Comparison of ENCODE assay signal across 11 mouse cellular contexts in the genomic region with DNA sequence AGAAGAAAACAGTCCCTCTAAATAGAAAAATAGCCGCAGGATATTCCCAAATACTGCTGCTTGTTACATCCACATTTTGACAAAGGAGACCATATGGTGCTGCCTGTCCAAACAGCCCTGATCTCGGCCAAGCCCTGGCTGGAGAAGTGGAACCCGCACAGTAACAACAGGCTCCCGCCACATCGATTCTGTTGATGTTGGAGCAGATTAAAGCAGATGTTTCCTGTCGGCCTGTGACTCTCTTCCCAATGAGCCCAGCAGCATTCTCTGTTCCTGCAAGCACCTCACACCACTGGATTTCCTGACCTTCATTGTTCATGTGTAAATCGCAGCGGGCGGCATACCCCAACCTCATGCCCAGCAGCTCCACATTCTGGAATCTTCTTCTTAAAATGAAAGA.
DNase-seq lines count a peak whose midpoint lies in the region; ATAC-seq and TF ChIP-seq lines count a peak whose summit lies in the region.
"Had no signal": no experiment of that assay in that cellular context is flagged by ENCODE, and none has a peak within 500 bp of the region (broad histone marks: within the 10 kb centered on the region; RNA-seq: fewer than 3 reads in every experiment).

No protein-coding gene starts in this region.

- H3K4me1 ChIP-seq in intestine, embryonic 16.5 days (ENCODE audit: control insufficient read depth, insufficient read depth, low read length) = no peaks in the 10 kb centered on the region
- H3K4me1 ChIP-seq in intestine, postnatal 0 days (replicated peaks; ENCODE audit: control insufficient read depth, insufficient read depth, low read length) = no peaks in the 10 kb centered on the region
- H3K4me1 ChIP-seq in heart, embryonic 13.5 days = peaks cover 35% of the 10 kb centered on the region
- no peaks in the 10 kb centered on the region for H3K4me1 ChIP-seq in kidney, postnatal 0 days (replicated peaks; ENCODE audit: insufficient read depth, low read length)
- peaks cover 5% of the 10 kb centered on the region; the same call in 1 of the 2 replicates for H3K4me1 ChIP-seq in stomach, embryonic 14.5 days (ENCODE audit: control insufficient read depth, insufficient read depth, low read length)

- H3K4me3 ChIP-seq in intestine, embryonic 16.5 days (ENCODE audit: low read length) = no peak overlapping the region
- H3K4me3 ChIP-seq in intestine, postnatal 0 days (ENCODE audit: low read depth, low read length) = no peak overlapping the region
- H3K4me3 ChIP-seq in heart, embryonic 13.5 days = no peak overlapping the region
- H3K4me3 ChIP-seq in kidney, postnatal 0 days (replicated peaks; ENCODE audit: low read depth, low read length) = no peak overlapping the region
- no peak overlapping the region for H3K4me3 ChIP-seq in stomach, embryonic 14.5 days (ENCODE audit: low read depth, low read length)
- H3K4me3 ChIP-seq: embryonic facial prominence, embryonic 13.5 days had no signal

- no peaks in the 10 kb centered on the region for H3K9me3 ChIP-seq in intestine, embryonic 16.5 days (ENCODE audit: control insufficient read depth, low read length)
- no peaks in the 10 kb centered on the region for H3K9me3 ChIP-seq in intestine, postnatal 0 days (ENCODE audit: control insufficient read depth)
- no peaks in the 10 kb centered on the region for H3K9me3 ChIP-seq in heart, embryonic 13.5 days
- H3K9me3 ChIP-seq in kidney, postnatal 0 days (replicated peaks; ENCODE audit: low read length) = no peaks in the 10 kb centered on the region
- no peaks in the 10 kb centered on the region for H3K9me3 ChIP-seq in stomach, embryonic 14.5 days (ENCODE audit: control insufficient read depth, low read depth, low read length)
- H3K9me3 ChIP-seq: embryonic facial prominence, embryonic 13.5 days had no signal

- H3K36me3 ChIP-seq in intestine, embryonic 16.5 days (ENCODE audit: control insufficient read depth, insufficient read depth, low read length) = no peaks in the 10 kb centered on the region
- H3K36me3 ChIP-seq in intestine, postnatal 0 days (ENCODE audit: control insufficient read depth, insufficient read depth) = no peaks in the 10 kb centered on the region
- no peaks in the 10 kb centered on the region for H3K36me3 ChIP-seq in heart, embryonic 13.5 days
- H3K36me3 ChIP-seq in kidney, postnatal 0 days (ENCODE audit: insufficient read depth, low read length) = no peaks in the 10 kb centered on the region
- no peaks in the 10 kb centered on the region for H3K36me3 ChIP-seq in stomach, embryonic 14.5 days (ENCODE audit: control insufficient read depth, insufficient read depth, low read length)
- H3K36me3 ChIP-seq: embryonic facial prominence, embryonic 13.5 days had no signal

- peak; percentile 79 for DNase-seq in kidney, postnatal 0 days (ENCODE audit: low spot score)
- no peak for DNase-seq in layer of hippocampus, adult 11-12 months (ENCODE audit: low spot score)
- DNase-seq in liver = no peak
- no peak for DNase-seq in spleen, postnatal 10 days (ENCODE audit: low spot score in 2 of 2)
- DNase-seq: adrenal gland, postnatal 36 days had no signal

- TF ChIP-seq CTCF in intestine, postnatal 0 days (IDR thresholded peaks at IDR 0.05; ENCODE audit: low read depth) = no peak
- no peak for TF ChIP-seq CTCF in kidney, postnatal 0 days (IDR thresholded peaks at IDR 0.05; ENCODE audit: low read depth)

- no peaks in the 10 kb centered on the region for H3K27me3 ChIP-seq in intestine, embryonic 16.5 days (replicated peaks; ENCODE audit: control insufficient read depth, insufficient read depth, low read length)
- H3K27me3 ChIP-seq in intestine, postnatal 0 days (replicated peaks; ENCODE audit: control insufficient read depth, insufficient read depth, low read length) = no peaks in the 10 kb centered on the region
- no peaks in the 10 kb centered on the region for H3K27me3 ChIP-seq in heart, embryonic 13.5 days (replicated peaks)
- H3K27me3 ChIP-seq in kidney, postnatal 0 days (ENCODE audit: insufficient read depth, low read length) = no peaks in the 10 kb centered on the region
- H3K27me3 ChIP-seq in stomach, embryonic 14.5 days (ENCODE audit: control insufficient read depth, insufficient read depth, low read length) = no peaks in the 10 kb centered on the region
- H3K27me3 ChIP-seq: embryonic facial prominence, embryonic 13.5 days had no signal

- WGBS in intestine, embryonic 16.5 days = 57% methylated on average over 9 of the region's 9 CpGs
- WGBS in intestine, postnatal 0 days = 44% methylated on average over 9 of the region's 9 CpGs
- 52% methylated on average over 9 of the region's 9 CpGs for WGBS in heart, embryonic 13.5 days
- 41% methylated on average over 9 of the region's 9 CpGs for WGBS in kidney, postnatal 0 days
- 47% methylated on average over 9 of the region's 9 CpGs for WGBS in stomach, embryonic 14.5 days

- ATAC-seq in intestine, embryonic 16.5 days = 0 out of 2 replicates have a peak, but pooled peaks have one; percentile 21
- no peak for ATAC-seq in intestine, postnatal 0 days
- no peak for ATAC-seq in heart, embryonic 13.5 days (ENCODE audit: extremely low read depth, insufficient number of reproducible peaks, low FRiP score, low TSS enrichment)
- no peak for ATAC-seq in kidney, postnatal 0 days (replicated peaks; ENCODE audit: low FRiP score, low read depth)
- no peak for ATAC-seq in stomach, embryonic 14.5 days (ENCODE audit: insufficient number of reproducible peaks, insufficient read depth, low FRiP score, low read depth)

- H3K27ac ChIP-seq in intestine, embryonic 16.5 days (ENCODE audit: low read length) = no peak overlapping the region
- H3K27ac ChIP-seq in intestine, postnatal 0 days (ENCODE audit: low read depth, low read length) = no peak overlapping the region
- peak overlapping the region; percentile 71 for H3K27ac ChIP-seq in heart, embryonic 13.5 days (replicated peaks)
- H3K27ac ChIP-seq in kidney, postnatal 0 days = 0 out of 2 replicates have a peak overlapping the region, but pooled peaks have one; percentile 44
- H3K27ac ChIP-seq in stomach, embryonic 14.5 days (ENCODE audit: low read length) = peak overlapping the region; percentile 66
- H3K27ac ChIP-seq: embryonic facial prominence, embryonic 13.5 days had no signal

- no peak overlapping the region for H3K4me2 ChIP-seq in intestine, embryonic 16.5 days (ENCODE audit: low read depth, low read length)
- no peak overlapping the region for H3K4me2 ChIP-seq in intestine, postnatal 0 days (replicated peaks; ENCODE audit: low read depth)
- H3K4me2 ChIP-seq in heart, embryonic 13.5 days = no peak overlapping the region
- no peak overlapping the region for H3K4me2 ChIP-seq in kidney, postnatal 0 days (ENCODE audit: low read length)
- H3K4me2 ChIP-seq in stomach, embryonic 14.5 days (replicated peaks; ENCODE audit: low read depth, low read length) = no peak overlapping the region
- H3K4me2 ChIP-seq: embryonic facial prominence, embryonic 13.5 days; liver, embryonic 11.5 days had no signal

- no peak overlapping the region for H3K9ac ChIP-seq in intestine, embryonic 16.5 days (ENCODE audit: low read depth, low read length)
- no peak overlapping the region for H3K9ac ChIP-seq in intestine, postnatal 0 days (ENCODE audit: low read depth, low read length)
- no peak overlapping the region for H3K9ac ChIP-seq in heart, embryonic 13.5 days
- H3K9ac ChIP-seq in kidney, postnatal 0 days (ENCODE audit: low read depth, low read length) = no peak overlapping the region
- H3K9ac ChIP-seq in stomach, embryonic 14.5 days (replicated peaks; ENCODE audit: low read depth, low read length) = no peak overlapping the region
- H3K9ac ChIP-seq: embryonic facial prominence, embryonic 13.5 days had no signal

Comparison
In these comparisons a context has a peak if more than half of its experiments do, and no peak if none do; other contexts are left out.
1. H3K27ac ChIP-seq: peak in heart, embryonic 13.5 days (single experiment), kidney, postnatal 0 days (single experiment) and stomach, embryonic 14.5 days (single experiment); none in intestine, embryonic 16.5 days (single experiment) and intestine, postnatal 0 days (single experiment).